Mouse (Mus musculus): ENCODE results near the gene Krtdap. TPM values are rescaled to one million over a fixed set of nuclear protein-coding genes. Genes with fewer than 3 reads are reported as not detected.
A peak's percentile ranks its signal among the peaks of the same experiment; 100 is the strongest.
"Not testable (repeated sequence)": the region's sequence is repeated elsewhere in the genome, so short reads cannot be mapped to it uniquely, and the experiment has no call there.

The Krtdap gene
- polyA plus RNA-seq, 1 experiment from 2014 or later = 0.41 TPM

DNA sequence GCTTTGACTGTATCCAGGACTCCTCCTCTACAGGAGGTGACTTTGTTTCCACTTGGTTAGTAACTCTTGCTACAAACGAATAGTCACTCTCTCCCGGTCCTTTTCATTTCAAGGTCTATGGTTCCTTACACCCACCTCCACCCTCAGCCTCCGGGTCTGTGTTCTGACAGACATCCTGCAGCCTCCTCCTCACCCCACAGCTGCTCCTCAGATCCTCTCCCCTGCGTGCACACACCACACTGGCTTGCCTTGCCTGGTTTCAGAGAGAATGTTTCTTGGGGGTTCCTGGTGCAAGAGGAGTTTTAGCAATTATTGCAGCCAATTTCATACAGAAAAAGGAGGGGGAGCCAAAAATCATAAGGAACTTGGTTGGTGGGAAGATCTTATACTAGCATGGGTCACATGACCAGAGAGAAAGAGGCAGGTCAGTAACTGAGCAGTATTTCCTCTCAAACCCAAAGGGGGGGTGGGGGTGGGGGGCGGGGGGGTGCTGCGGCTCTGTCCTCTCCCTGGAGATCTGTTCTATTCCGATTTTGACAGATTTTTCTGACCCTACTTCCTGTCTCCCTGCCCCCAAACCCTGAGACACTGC lies 33.3 kb downstream of the Krtdap start:
- H3K4me2 ChIP-seq = no peak overlapping the region
- no peak overlapping the region for H3K27ac ChIP-seq (replicated peaks)
- no peaks in the 10 kb centered on the region for H3K36me3 ChIP-seq
- no peak overlapping the region for H3K9ac ChIP-seq
- H3K4me1 ChIP-seq = no peaks in the 10 kb centered on the region
- peaks cover 15% of the 10 kb centered on the region for H3K27me3 ChIP-seq (replicated peaks)
- ATAC-seq (ENCODE audit: extremely low read depth, insufficient number of reproducible peaks, low FRiP score, low TSS enrichment) = no peak
- no peak overlapping the region for H3K4me3 ChIP-seq
- H3K9me3 ChIP-seq = no peaks in the 10 kb centered on the region
- 60% methylated on average over 7 of the region's 7 CpGs for WGBS

DNA sequence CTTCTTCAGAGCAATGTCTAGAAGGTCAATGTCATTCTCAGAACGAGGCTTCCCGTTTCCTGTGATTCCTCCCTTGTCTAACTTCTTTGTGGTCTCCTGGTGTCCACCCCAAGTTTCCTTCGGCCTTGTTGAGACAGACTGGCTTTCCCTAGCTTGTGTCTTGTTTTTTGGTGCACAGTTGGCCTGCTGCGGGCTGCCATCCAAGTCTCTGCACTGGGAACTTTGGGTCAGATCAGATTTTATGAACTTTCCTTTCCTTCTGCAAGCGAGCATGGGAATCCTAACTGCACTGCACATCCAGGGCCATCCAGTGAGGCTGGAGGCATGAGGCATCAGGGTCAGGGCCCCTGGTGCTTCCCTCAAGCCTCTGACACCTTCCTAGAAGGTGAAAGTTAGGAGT lies 33.8 kb downstream of the Krtdap start:
- 50% methylated on average over 5 of the region's 5 CpGs for WGBS
- H3K4me1 ChIP-seq = no peaks in the 10 kb centered on the region
- H3K4me3 ChIP-seq = no peak overlapping the region
- H3K9ac ChIP-seq = no peak overlapping the region
- H3K9me3 ChIP-seq = no peaks in the 10 kb centered on the region
- H3K36me3 ChIP-seq = no peaks in the 10 kb centered on the region
- peaks cover 15% of the 10 kb centered on the region for H3K27me3 ChIP-seq (replicated peaks)
- no peak overlapping the region for H3K27ac ChIP-seq (replicated peaks)
- no peak overlapping the region for H3K4me2 ChIP-seq
- ATAC-seq (ENCODE audit: extremely low read depth, insufficient number of reproducible peaks, low FRiP score, low TSS enrichment) = no peak

DNA sequence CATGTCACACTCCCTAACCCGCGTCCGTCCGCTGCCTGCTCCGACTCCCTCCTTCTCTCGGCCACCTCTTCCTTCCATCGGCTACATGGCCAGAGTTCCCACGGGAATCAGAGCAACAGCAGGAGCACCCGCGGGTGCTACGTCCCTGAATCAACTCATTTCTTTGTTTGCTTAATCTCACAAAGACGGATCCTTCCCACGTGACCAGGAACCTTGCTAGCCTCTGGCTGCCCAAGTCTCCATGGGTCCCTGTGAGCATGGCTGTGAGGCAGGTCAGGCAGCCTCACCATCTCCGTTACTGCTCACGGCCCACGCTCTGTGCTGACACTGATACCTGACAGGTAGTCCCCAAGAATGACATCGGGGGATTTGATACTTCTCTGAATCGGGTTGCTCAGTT lies 36.0 kb downstream of the Krtdap start, which contains the start of gene Ffar2:
Gene Ffar2 (minus strand): TSS at position 101 of the 400 bp plus-strand sequence.
- Histone ChIP-seq H3K4me2 (no peak within 1 kb of the TSS), H3K27ac (replicated peaks) (no peak within 1 kb of the TSS), H3K36me3 (no peaks in the 10 kb centered on the region), H3K27me3 (replicated peaks) (peaks cover 15% of the 10 kb centered on the region), H3K4me3 (no peak within 1 kb of the TSS), H3K4me1 (no peaks in the 10 kb centered on the region), H3K9me3 (no peaks in the 10 kb centered on the region), H3K9ac (no peak within 1 kb of the TSS)
- 82% methylated on average over 18 of the region's 18 CpGs for WGBS
- no peak for ATAC-seq (ENCODE audit: extremely low read depth, insufficient number of reproducible peaks, low FRiP score, low TSS enrichment)

- no peak overlapping the region for H3K4me2 ChIP-seq
- H3K27me3 ChIP-seq (replicated peaks) = peaks cover 12% of the 10 kb centered on the region
- no peaks in the 10 kb centered on the region for H3K36me3 ChIP-seq
- H3K27ac ChIP-seq (replicated peaks) = no peak overlapping the region
- ATAC-seq (ENCODE audit: extremely low read depth, insufficient number of reproducible peaks, low FRiP score, low TSS enrichment) = no peak
- WGBS = 80% methylated on average over 3 of the region's 3 CpGs
- no peaks in the 10 kb centered on the region for H3K9me3 ChIP-seq
- H3K9ac ChIP-seq = no peak overlapping the region
- no peak overlapping the region for H3K4me3 ChIP-seq
- H3K4me1 ChIP-seq = no peaks in the 10 kb centered on the region
These were observed 36.6 kb downstream of the Krtdap start for GRCm38 (mm10) chr7:30824306-30824705.

DNA sequence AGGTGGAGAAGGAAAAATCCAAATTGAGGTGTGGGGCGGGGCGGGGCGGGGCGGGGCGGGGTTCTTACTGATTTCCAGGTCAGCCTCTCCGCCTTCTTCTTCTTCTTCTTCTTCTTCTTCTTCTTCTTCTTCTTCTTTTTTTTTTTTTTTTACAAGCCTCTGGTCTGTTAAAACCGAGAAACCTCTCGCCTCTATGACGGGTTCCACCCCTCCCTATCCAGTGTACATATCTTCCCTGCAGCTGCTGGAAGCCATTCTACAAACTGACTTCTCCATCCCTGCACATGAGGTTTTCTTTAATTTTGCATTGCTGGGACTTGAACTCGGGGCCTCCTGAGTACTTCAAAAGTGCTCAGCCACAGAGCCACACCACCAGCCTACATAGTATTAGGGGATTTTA lies 39.0 kb downstream of the Krtdap start:
- Histone ChIP-seq H3K27ac (replicated peaks) (no peak overlapping the region), H3K9ac (no peak overlapping the region), H3K4me2 (no peak overlapping the region), H3K4me1 (no peaks in the 10 kb centered on the region), H3K9me3 (no peaks in the 10 kb centered on the region), H3K36me3 (no peaks in the 10 kb centered on the region), H3K4me3 (no peak overlapping the region), H3K27me3 (replicated peaks) (no peaks in the 10 kb centered on the region)
- no peak for ATAC-seq (ENCODE audit: extremely low read depth, insufficient number of reproducible peaks, low FRiP score, low TSS enrichment)
- WGBS = 89% methylated on average over 10 of the region's 10 CpGs

DNA sequence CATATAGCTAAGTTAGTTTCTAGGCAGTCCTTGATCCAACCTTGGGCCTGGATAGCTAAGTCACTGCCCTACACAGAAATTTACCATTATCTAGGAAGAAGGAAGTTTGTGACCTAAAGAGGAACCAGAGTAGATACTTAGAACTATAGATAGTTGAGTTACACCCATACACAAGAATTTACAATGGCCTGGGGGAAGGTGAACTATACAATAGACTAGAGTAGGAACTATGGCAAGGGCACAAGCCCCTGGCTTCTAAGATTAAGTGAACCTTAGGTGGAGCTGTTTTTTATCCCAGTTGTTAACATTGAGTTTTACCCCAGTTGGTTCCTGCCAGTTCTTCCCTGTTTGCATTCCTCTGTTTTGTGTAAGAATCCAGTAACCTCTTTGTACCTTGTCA lies 41.2 kb downstream of the Krtdap start:
- H3K27ac ChIP-seq (replicated peaks); ATAC-seq (ENCODE audit: extremely low read depth, insufficient number of reproducible peaks, low FRiP score, low TSS enrichment); H3K4me2 ChIP-seq; H3K9ac ChIP-seq; H3K27me3 ChIP-seq (replicated peaks); H3K36me3 ChIP-seq; H3K9me3 ChIP-seq; H3K4me3 ChIP-seq; H3K4me1 ChIP-seq: not testable (repeated sequence)

DNA sequence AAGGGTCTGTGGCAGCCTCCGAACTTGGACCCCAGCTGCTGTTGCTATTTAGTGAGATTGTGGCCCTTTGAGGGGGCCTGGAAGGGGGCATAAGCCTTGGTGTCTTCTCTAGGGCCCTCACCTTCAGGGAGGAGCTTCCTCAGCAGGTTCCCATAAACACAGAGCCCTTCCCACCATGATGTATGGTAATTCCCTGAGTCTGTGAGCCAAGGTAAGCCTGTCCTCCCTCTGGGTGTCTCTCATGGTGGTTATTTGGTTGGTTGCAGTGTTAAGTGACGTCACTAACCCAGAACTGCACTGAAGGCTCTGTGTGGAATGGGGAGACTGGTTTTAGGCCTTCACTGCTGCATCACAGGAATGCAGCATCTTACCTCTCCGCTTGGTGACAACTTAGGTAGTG lies 41.7 kb downstream of the Krtdap start:
- no peaks in the 10 kb centered on the region for H3K9me3 ChIP-seq
- 58% methylated on average over 3 of the region's 3 CpGs for WGBS
- H3K9ac ChIP-seq = no peak overlapping the region
- H3K4me1 ChIP-seq = no peaks in the 10 kb centered on the region
- no peak overlapping the region for H3K27ac ChIP-seq (replicated peaks)
- no peaks in the 10 kb centered on the region for H3K36me3 ChIP-seq
- ATAC-seq (ENCODE audit: extremely low read depth, insufficient number of reproducible peaks, low FRiP score, low TSS enrichment) = no peak
- H3K4me2 ChIP-seq = no peak overlapping the region
- H3K27me3 ChIP-seq (replicated peaks) = no peaks in the 10 kb centered on the region
- H3K4me3 ChIP-seq = no peak overlapping the region

GRCm38 (mm10) chr7:30832261-30832660 lies 44.6 kb downstream of the Krtdap start:
- Histone ChIP-seq H3K9me3 (no peaks in the 10 kb centered on the region; the same call in 1 of the 2 replicates), H3K36me3 (no peaks in the 10 kb centered on the region), H3K27me3 (replicated peaks) (no peaks in the 10 kb centered on the region), H3K9ac (no peak overlapping the region), H3K4me1 (no peaks in the 10 kb centered on the region), H3K27ac (replicated peaks) (no peak overlapping the region), H3K4me3 (no peak overlapping the region), H3K4me2 (peak overlapping the region; percentile 37)
- peak; percentile 31 for ATAC-seq (ENCODE audit: extremely low read depth, insufficient number of reproducible peaks, low FRiP score, low TSS enrichment)
- 51% methylated on average over 17 of the region's 17 CpGs for WGBS

GRCm38 (mm10) chr7:30832684-30833083 lies 45.0 kb downstream of the Krtdap start:
- H3K27me3 ChIP-seq (replicated peaks); H3K4me1 ChIP-seq; H3K4me3 ChIP-seq; H3K9me3 ChIP-seq; H3K36me3 ChIP-seq; H3K27ac ChIP-seq (replicated peaks); H3K9ac ChIP-seq; ATAC-seq (ENCODE audit: extremely low read depth, insufficient number of reproducible peaks, low FRiP score, low TSS enrichment): not testable (repeated sequence)
- WGBS = 21% methylated on average over 8 of the region's 11 CpGs
- peak overlapping the region; percentile 37 for H3K4me2 ChIP-seq

GRCm38 (mm10) chr7:30837277-30837676 lies 49.6 kb downstream of the Krtdap start:
- H3K9ac ChIP-seq = no peak overlapping the region
- H3K9me3 ChIP-seq = no peaks in the 10 kb centered on the region; the same call in 1 of the 2 replicates
- no peak overlapping the region for H3K27ac ChIP-seq (replicated peaks)
- H3K27me3 ChIP-seq (replicated peaks) = peaks cover 3% of the 10 kb centered on the region; the same call in 1 of the 2 replicates
- peaks cover 14% of the 10 kb centered on the region for H3K4me1 ChIP-seq
- no peak for ATAC-seq (ENCODE audit: extremely low read depth, insufficient number of reproducible peaks, low FRiP score, low TSS enrichment)
- no peaks in the 10 kb centered on the region for H3K36me3 ChIP-seq
- H3K4me2 ChIP-seq = no peak overlapping the region
- H3K4me3 ChIP-seq = no peak overlapping the region

GRCm38 (mm10) chr7:30840306-30840705 lies 52.6 kb downstream of the Krtdap start:
- H3K27me3 ChIP-seq (replicated peaks) = peaks cover 3% of the 10 kb centered on the region; the same call in 1 of the 2 replicates
- H3K4me3 ChIP-seq = no peak overlapping the region
- no peak for ATAC-seq (ENCODE audit: extremely low read depth, insufficient number of reproducible peaks, low FRiP score, low TSS enrichment)
- no peaks in the 10 kb centered on the region for H3K36me3 ChIP-seq
- WGBS = 55% methylated on average over 3 of the region's 3 CpGs
- peaks cover 20% of the 10 kb centered on the region for H3K4me1 ChIP-seq
- no peak overlapping the region for H3K9ac ChIP-seq
- no peak overlapping the region for H3K27ac ChIP-seq (replicated peaks)
- H3K9me3 ChIP-seq = no peaks in the 10 kb centered on the region; the same call in 1 of the 2 replicates
- H3K4me2 ChIP-seq = no peak overlapping the region

All from heart, embryonic 13.5 days (tissue).